24 mouse cellular contexts compared by ENCODE assay signal in the genomic region with DNA sequence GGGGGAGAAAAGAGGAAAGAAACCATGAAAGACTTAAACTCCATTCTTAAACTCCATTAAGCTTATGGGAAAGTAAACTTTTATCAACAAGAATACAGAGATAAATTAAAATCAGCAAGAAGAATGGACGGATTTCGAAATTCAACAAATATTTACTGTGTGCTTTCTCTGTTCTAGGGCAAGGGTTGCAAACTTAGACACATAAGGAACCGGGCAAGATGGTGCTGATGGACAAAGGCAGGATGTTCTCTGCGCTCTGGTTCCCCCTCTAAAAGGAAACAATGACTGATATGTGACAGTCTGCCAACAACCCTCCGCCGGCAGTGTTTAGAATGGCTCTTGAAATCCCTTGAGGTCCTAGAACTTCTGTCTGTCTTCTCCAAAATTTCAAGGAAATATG.
DNase-seq lines count a peak whose midpoint lies in the region; ATAC-seq lines count a peak whose summit lies in the region.
"Had no signal": no experiment of that assay in that cellular context is flagged by ENCODE, and none has a peak within 500 bp of the region (broad histone marks: within the 10 kb centered on the region; RNA-seq: fewer than 3 reads in every experiment).

No protein-coding gene starts in this region.

- DNase-seq in heart, adult 11 months, result peak; percentile 46
- DNase-seq in heart, postnatal 14 days, result no peak
- peak; percentile 14 for DNase-seq in urinary bladder, postnatal 14 days (ENCODE audit: low spot score)
- DNase-seq in urinary bladder, postnatal 25 days (ENCODE audit: low spot score), result no peak
- DNase-seq in lung, postnatal 36 days, result peak; percentile 44
- DNase-seq in layer of hippocampus, postnatal 25 days (ENCODE audit: extremely low spot score in 1 of 2, low spot score in 1 of 2), result no peak
- DNase-seq: adrenal gland, adult 8-10 months; B cell, adult 2 months; cerebellum, adult 11 months; cerebellum, adult 8-10 months; cerebellum, postnatal 14 days; embryo, embryonic 11 days; gastrocnemius, postnatal 36 days; heart, adult 18-20 months; heart, postnatal 10 days had no signal

- ATAC-seq in midbrain, embryonic 13.5 days, result no peak
- ATAC-seq: CD4-positive, CD25-positive, alpha-beta regulatory T cell, adult 4 months; forebrain, embryonic 15.5 days had no signal

- H3K27ac ChIP-seq in midbrain, embryonic 13.5 days, result no peak overlapping the region
- H3K27ac ChIP-seq: embryonic facial prominence, embryonic 15.5 days; forebrain, embryonic 10.5 days; forebrain, embryonic 15.5 days; heart, embryonic 10.5 days; hindbrain, embryonic 15.5 days had no signal

- no peak overlapping the region for H3K4me3 ChIP-seq in midbrain, embryonic 13.5 days (replicated peaks)
- H3K4me3 ChIP-seq: embryonic facial prominence, embryonic 15.5 days; erythroblast, embryonic 14.5 days; forebrain, embryonic 10.5 days; forebrain, embryonic 15.5 days; heart, embryonic 10.5 days; hindbrain, embryonic 15.5 days had no signal

- intact Hi-C loops in heart, postnatal 14 days (cut with DNase I), result no loop called here

- H3K27me3 ChIP-seq in midbrain, embryonic 13.5 days, result no peaks in the 10 kb centered on the region
- H3K27me3 ChIP-seq: embryonic facial prominence, embryonic 15.5 days; forebrain, embryonic 15.5 days; hindbrain, embryonic 15.5 days had no signal

- H3K9me3 ChIP-seq in midbrain, embryonic 13.5 days, result no peaks in the 10 kb centered on the region
- H3K9me3 ChIP-seq: embryonic facial prominence, embryonic 15.5 days; forebrain, embryonic 10.5 days; forebrain, embryonic 15.5 days; heart, embryonic 10.5 days; hindbrain, embryonic 15.5 days had no signal

- no peaks in the 10 kb centered on the region for H3K36me3 ChIP-seq in midbrain, embryonic 13.5 days
- H3K36me3 ChIP-seq: embryonic facial prominence, embryonic 15.5 days; forebrain, embryonic 10.5 days; forebrain, embryonic 15.5 days; G1E; heart, embryonic 10.5 days; hindbrain, embryonic 15.5 days had no signal

- no peak overlapping the region for H3K9ac ChIP-seq in midbrain, embryonic 13.5 days (replicated peaks)
- H3K9ac ChIP-seq: embryonic facial prominence, embryonic 15.5 days; forebrain, embryonic 15.5 days; hindbrain, embryonic 15.5 days had no signal

- no peak overlapping the region for H3K4me2 ChIP-seq in midbrain, embryonic 13.5 days (replicated peaks)
- H3K4me2 ChIP-seq: embryonic facial prominence, embryonic 15.5 days; forebrain, embryonic 15.5 days; hindbrain, embryonic 15.5 days had no signal

- WGBS in midbrain, embryonic 13.5 days, result 85% methylated on average over 6 of the region's 6 CpGs

- H3K4me1 ChIP-seq in midbrain, embryonic 13.5 days (replicated peaks), result no peaks in the 10 kb centered on the region
- H3K4me1 ChIP-seq: embryonic facial prominence, embryonic 15.5 days; forebrain, embryonic 15.5 days; heart, embryonic 10.5 days; hindbrain, embryonic 15.5 days had no signal

Comparison
In these comparisons a context has a peak if more than half of its experiments do, and no peak if none do; other contexts are left out.
1. DNase-seq: peak in heart, adult 11 months (single experiment), urinary bladder, postnatal 14 days (single experiment) and lung, postnatal 36 days (single experiment); none in heart, postnatal 14 days (0 of 2), urinary bladder, postnatal 25 days (single experiment) and layer of hippocampus, postnatal 25 days (0 of 2).